Mouse (Mus musculus): ENCODE measurements around the gene Pdzrn4.

DNA sequence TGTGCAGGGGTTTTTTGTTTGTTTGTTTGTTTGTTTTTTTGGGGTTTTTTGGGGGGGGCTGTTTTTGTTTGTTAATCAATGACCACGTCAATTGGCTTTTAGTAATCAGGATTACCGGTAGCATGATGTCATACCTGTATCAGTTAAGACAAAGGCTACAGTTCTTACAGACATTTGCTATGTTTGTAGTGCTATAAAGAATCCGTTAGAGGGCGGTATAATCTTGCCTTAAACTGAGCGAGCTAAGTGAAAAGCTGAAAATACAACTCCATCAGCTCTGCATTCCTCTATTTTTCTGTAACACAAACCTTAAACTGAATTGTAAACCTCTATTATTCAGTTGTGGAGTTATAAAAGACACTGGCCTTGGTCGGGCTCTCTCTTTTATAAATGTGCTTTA is 37.9 kb downstream of the Pdzrn4 start:
- TF ChIP-seq GATA1 (IDR thresholded peaks at IDR 0.05; ENCODE audit: borderline replicate concordance, low read length): no peak
- no peak for TF ChIP-seq FLI1 (IDR thresholded peaks at IDR 0.05; ENCODE audit: low read length)

All from megakaryocyte, embryonic 14.5 days (primary cell).